Mouse (Mus musculus): ENCODE measurements around the gene Bcl2l1. TPM values are rescaled to one million over a fixed set of nuclear protein-coding genes. Genes with fewer than 3 reads are reported as not detected.
A peak's percentile ranks its signal among the peaks of the same experiment; 100 is the strongest.

Gene Bcl2l1
- polyA plus RNA-seq, 1 experiment, result 207 TPM

DNA sequence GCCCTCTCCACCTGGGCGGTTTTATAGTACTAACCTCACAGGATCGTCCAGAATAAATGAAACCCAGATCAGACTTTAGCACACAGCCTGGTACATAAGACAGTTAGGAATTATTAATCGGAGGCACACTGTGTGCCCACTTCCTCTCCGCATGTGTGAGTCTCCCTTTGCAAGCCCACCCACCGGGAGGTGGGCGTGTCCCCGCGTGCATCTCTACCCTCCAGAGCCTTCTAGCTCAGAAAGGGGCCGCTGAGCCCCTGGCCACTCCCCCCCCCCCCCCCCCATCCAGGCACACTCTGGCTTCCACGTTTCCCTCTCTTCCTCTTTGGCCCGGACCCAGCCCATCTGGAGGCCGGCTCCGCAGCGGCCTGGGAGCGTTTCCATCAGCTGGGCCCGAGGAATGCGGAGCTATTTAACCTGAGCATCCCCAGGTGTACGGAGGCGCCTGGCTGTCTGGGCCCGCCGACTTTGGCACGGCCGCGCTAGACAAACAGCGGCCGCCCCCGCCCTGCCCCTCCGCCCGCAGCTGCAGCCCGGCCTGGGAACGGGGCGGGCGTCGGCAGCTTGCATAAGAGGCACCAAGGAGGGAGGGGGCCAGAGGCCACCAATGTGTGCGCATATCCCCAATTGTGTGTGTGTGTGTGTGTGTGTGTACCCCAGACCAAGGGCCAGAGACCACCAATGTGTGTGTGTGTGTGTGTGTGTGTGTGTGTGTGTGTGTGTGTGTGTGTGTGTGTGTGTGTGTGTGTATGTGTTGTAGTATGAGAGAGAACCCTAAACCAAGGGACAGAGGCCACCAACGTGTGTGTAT is 92.3 kb downstream of the Bcl2l1 start:
- Histone ChIP-seq H3K27me3 (ENCODE audit: control insufficient read depth, insufficient read depth, low read length) (peaks cover 22% of the 10 kb centered on the region), H3K36me3 (ENCODE audit: control insufficient read depth, insufficient read depth, low read length) (no peaks in the 10 kb centered on the region), H3K4me1 (replicated peaks; ENCODE audit: control insufficient read depth, insufficient read depth, low read length) (peaks cover 34% of the 10 kb centered on the region), H3K4me3 (ENCODE audit: control insufficient read depth, insufficient read depth, low read length) (peak overlapping the region; percentile 10; the same call in 1 of the 2 replicates), H3K27ac (ENCODE audit: control insufficient read depth, insufficient read depth, low read length) (no peak overlapping the region)
- WGBS, result 3% methylated on average over 36 of the region's 36 CpGs
- TF ChIP-seq CTCF (IDR thresholded peaks at IDR 0.05; ENCODE audit: borderline replicate concordance, control insufficient read depth, extremely low read depth, insufficient read depth, low read length, poor library complexity) (no peak), POLR2A (IDR thresholded peaks at IDR 0.05; ENCODE audit: control insufficient read depth, extremely low read depth, insufficient read depth, low read length, poor library complexity) (0 out of 2 replicates have a peak, but pooled peaks have one; percentile 25)
- peak; percentile 33 for DNase-seq

DNA sequence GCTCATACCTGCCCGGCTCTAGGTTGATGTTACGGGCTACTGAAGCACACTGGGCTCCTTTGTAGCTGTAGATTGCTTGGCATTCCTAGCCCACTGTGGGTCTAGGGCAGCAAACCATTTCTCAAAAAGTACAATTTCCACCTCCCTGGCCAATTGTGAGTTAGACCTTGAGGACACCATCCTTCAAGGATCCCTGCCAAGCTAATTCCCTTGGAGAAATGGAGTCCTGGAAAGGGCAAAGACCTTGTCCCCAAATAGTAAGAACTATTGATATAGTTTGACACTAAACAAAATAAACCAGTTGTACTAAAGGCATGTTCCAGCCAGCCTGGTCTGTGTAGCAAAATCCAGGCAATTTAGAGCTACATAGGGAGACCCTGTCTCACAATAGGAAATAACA is 93.2 kb downstream of the Bcl2l1 start:
- DNase-seq, result no peak
- WGBS, result 92% methylated on average over 2 of the region's 2 CpGs
- TF ChIP-seq POLR2A (IDR thresholded peaks at IDR 0.05; ENCODE audit: control insufficient read depth, extremely low read depth, insufficient read depth, low read length, poor library complexity) (no peak), CTCF (IDR thresholded peaks at IDR 0.05; ENCODE audit: borderline replicate concordance, control insufficient read depth, extremely low read depth, insufficient read depth, low read length, poor library complexity) (no peak)
- Histone ChIP-seq H3K4me1 (replicated peaks; ENCODE audit: control insufficient read depth, insufficient read depth, low read length) (peaks cover 33% of the 10 kb centered on the region), H3K27me3 (ENCODE audit: control insufficient read depth, insufficient read depth, low read length) (peaks cover 22% of the 10 kb centered on the region), H3K36me3 (ENCODE audit: control insufficient read depth, insufficient read depth, low read length) (no peaks in the 10 kb centered on the region), H3K27ac (ENCODE audit: control insufficient read depth, insufficient read depth, low read length) (no peak overlapping the region), H3K4me3 (ENCODE audit: control insufficient read depth, insufficient read depth, low read length) (no peak overlapping the region)

DNA sequence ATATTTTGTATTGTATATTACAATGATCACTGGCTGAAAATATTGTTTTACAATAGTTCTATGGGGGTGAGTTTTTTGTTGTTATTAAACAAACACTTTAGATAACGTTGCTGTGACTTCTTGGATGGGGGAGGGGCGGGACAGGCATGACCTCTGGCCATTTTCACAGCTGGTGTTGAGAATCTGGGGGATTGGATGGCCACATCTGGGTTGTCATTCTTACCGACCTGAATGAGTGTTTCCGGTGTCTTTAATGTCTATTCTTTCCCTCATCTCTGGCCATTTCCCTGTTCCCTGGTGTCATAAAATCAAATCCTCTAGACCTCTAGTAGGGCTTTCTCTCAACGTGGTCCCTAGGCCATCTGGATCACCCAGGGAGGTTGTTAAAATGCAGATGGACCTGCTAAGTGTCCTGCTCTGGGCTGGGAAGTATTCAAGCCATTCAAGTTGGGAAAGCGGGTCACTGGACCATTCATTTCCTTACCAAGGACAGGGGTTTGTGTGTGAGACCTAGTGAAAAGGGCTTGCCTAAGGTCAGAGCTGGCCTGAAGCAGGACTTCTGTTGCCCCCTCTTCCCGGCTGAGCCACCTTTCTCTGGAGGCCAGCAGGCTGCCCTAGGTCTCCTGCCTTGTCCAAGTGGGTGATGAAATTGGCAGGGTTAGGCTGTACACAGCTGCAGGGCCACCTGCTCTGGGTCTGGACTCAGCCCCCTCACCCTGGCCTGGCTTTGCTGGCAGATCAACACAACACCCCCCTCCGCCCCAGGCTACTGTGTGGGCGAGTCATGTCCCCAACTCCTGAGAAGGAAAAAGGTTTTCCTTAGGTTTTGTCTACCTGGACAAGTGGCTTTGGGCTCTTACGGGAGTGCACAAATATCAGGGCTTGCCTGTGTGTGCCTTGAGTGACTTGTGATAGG is 94.0 kb downstream of the Bcl2l1 start:
- H3K4me3 ChIP-seq (ENCODE audit: control insufficient read depth, insufficient read depth, low read length), result no peak overlapping the region
- peaks cover 22% of the 10 kb centered on the region for H3K27me3 ChIP-seq (ENCODE audit: control insufficient read depth, insufficient read depth, low read length)
- H3K27ac ChIP-seq (ENCODE audit: control insufficient read depth, insufficient read depth, low read length), result no peak overlapping the region
- TF ChIP-seq CTCF (IDR thresholded peaks at IDR 0.05; ENCODE audit: borderline replicate concordance, control insufficient read depth, extremely low read depth, insufficient read depth, low read length, poor library complexity), result no peak
- TF ChIP-seq POLR2A (IDR thresholded peaks at IDR 0.05; ENCODE audit: control insufficient read depth, extremely low read depth, insufficient read depth, low read length, poor library complexity), result no peak
- H3K36me3 ChIP-seq (ENCODE audit: control insufficient read depth, insufficient read depth, low read length), result no peaks in the 10 kb centered on the region
- WGBS, result 62% methylated on average over 10 of the region's 10 CpGs
- peaks cover 31% of the 10 kb centered on the region for H3K4me1 ChIP-seq (replicated peaks; ENCODE audit: control insufficient read depth, insufficient read depth, low read length)
- no peak for DNase-seq

DNA sequence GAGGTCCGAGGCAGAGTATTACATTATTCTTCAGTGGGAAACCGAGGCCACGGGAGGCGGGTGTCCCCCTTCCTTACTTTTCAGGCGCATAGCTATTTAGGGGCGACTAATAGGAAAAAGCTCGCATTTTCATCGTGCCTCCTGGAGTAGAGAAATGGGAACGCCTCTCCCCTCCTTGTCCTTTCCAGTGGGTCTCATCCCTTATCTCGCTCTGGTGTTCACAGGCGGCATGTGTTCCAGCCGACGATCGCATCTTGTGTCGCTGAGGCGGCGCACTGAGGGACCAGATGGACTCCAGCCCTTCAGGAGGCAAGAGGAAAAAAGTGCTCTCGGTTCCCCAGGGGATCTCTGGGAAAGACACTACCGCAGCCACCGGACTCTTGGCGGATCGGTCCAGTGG is 94.8 kb downstream of the Bcl2l1 start:
- H3K27ac ChIP-seq (ENCODE audit: control insufficient read depth, insufficient read depth, low read length), result no peak overlapping the region
- TF ChIP-seq POLR2A (IDR thresholded peaks at IDR 0.05; ENCODE audit: control insufficient read depth, extremely low read depth, insufficient read depth, low read length, poor library complexity), result no peak
- peaks cover 22% of the 10 kb centered on the region for H3K27me3 ChIP-seq (ENCODE audit: control insufficient read depth, insufficient read depth, low read length)
- peaks cover 28% of the 10 kb centered on the region for H3K4me1 ChIP-seq (replicated peaks; ENCODE audit: control insufficient read depth, insufficient read depth, low read length)
- no peaks in the 10 kb centered on the region for H3K36me3 ChIP-seq (ENCODE audit: control insufficient read depth, insufficient read depth, low read length)
- DNase-seq, result no peak
- WGBS, result 4% methylated on average over 22 of the region's 22 CpGs
- peak overlapping the region; percentile 44 for H3K4me3 ChIP-seq (ENCODE audit: control insufficient read depth, insufficient read depth, low read length)

DNA sequence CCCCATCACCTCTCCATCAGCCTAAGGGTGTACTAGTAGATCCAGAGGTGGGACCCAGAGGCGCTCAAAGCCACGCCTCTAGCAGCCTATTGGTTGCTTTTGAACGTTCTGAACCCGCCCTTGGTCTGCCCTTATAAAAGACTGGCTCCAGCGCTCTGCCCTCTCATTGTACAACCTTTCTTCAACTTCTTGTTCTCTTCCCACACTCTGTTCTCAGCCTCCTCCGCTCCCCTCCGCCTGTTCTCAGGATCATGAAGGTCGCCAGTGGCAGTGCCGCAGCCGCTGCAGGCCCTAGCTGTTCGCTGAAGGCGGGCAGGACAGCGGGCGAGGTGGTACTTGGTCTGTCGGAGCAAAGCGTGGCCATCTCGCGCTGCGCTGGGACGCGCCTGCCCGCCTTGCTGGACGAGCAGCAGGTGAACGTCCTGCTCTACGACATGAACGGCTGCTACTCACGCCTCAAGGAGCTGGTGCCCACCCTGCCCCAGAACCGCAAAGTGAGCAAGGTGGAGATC is 95.4 kb downstream of the Bcl2l1 start, which contains the start of gene Id1:
TSS of gene Id1 (plus strand) at position 162 of the 512 bp plus-strand sequence.
- Histone ChIP-seq H3K4me3 (ENCODE audit: control insufficient read depth, insufficient read depth, low read length) (peak within 1 kb of the TSS; percentile 44), H3K27me3 (ENCODE audit: control insufficient read depth, insufficient read depth, low read length) (peaks cover 22% of the 10 kb centered on the region), H3K27ac (ENCODE audit: control insufficient read depth, insufficient read depth, low read length) (no peak within 1 kb of the TSS), H3K36me3 (ENCODE audit: control insufficient read depth, insufficient read depth, low read length) (no peaks in the 10 kb centered on the region), H3K4me1 (replicated peaks; ENCODE audit: control insufficient read depth, insufficient read depth, low read length) (peaks cover 23% of the 10 kb centered on the region)
- peak; percentile 59 for DNase-seq
- TF ChIP-seq CTCF (IDR thresholded peaks at IDR 0.05; ENCODE audit: borderline replicate concordance, control insufficient read depth, extremely low read depth, insufficient read depth, low read length, poor library complexity), result no peak; the same call in 1 of the 2 replicates
- TF ChIP-seq POLR2A (IDR thresholded peaks at IDR 0.05; ENCODE audit: control insufficient read depth, extremely low read depth, insufficient read depth, low read length, poor library complexity), result no peak
- WGBS, result under 1% methylated on average over 28 of the region's 28 CpGs

DNA sequence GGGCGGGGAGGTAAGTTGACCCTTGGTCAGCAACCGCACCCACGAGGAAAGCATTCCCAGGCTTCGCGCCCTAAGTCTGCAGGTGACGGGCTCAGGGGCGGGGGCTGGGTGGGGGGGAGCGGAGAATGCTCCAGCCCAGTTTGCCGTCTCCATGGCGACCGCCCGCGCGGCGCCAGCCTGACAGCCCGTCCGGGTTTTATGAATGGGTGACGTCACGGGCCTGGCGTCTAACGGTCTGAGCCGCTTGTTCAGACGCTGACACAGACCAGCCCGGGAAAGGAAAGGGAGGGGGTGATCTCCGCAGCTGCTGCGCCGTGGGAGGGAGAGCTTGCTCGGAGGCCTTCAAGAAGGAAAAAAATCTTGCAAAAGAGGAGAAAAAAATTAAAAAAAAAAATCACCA is 96.5 kb downstream of the Bcl2l1 start:
- peaks cover 22% of the 10 kb centered on the region for H3K27me3 ChIP-seq (ENCODE audit: control insufficient read depth, insufficient read depth, low read length)
- no peak overlapping the region for H3K4me3 ChIP-seq (ENCODE audit: control insufficient read depth, insufficient read depth, low read length)
- TF ChIP-seq CTCF (IDR thresholded peaks at IDR 0.05; ENCODE audit: borderline replicate concordance, control insufficient read depth, extremely low read depth, insufficient read depth, low read length, poor library complexity) (no peak), POLR2A (IDR thresholded peaks at IDR 0.05; ENCODE audit: control insufficient read depth, extremely low read depth, insufficient read depth, low read length, poor library complexity) (no peak)
- peaks cover 23% of the 10 kb centered on the region for H3K4me1 ChIP-seq (replicated peaks; ENCODE audit: control insufficient read depth, insufficient read depth, low read length)
- H3K36me3 ChIP-seq (ENCODE audit: control insufficient read depth, insufficient read depth, low read length), result no peaks in the 10 kb centered on the region
- WGBS, result 2% methylated on average over 28 of the region's 28 CpGs
- no peak overlapping the region for H3K27ac ChIP-seq (ENCODE audit: control insufficient read depth, insufficient read depth, low read length)
- DNase-seq, result peak; percentile 81
